Mouse (Mus musculus) urinary bladder, adult 18-20 months (tissue): Measurements from ENCODE around the gene Adcy2.

Source experiments
- DNase-seq, 2 experiments: peaks; one replicate each; pipeline ENCODE4 v3.0.0; 2022; ENCODE audit warnings: low spot score in 2 of 2, mixed read lengths in 2 of 2

The Adcy2 gene

GRCm38 (mm10) chr13:68828441-68828840 lies 170.9 kb downstream of the Adcy2 start:
- DNase-seq = no peak

- DNase-seq = no peak
Observed at GRCm38 (mm10) chr13:68826461-68826860, 172.9 kb downstream of the Adcy2 start.

DNA sequence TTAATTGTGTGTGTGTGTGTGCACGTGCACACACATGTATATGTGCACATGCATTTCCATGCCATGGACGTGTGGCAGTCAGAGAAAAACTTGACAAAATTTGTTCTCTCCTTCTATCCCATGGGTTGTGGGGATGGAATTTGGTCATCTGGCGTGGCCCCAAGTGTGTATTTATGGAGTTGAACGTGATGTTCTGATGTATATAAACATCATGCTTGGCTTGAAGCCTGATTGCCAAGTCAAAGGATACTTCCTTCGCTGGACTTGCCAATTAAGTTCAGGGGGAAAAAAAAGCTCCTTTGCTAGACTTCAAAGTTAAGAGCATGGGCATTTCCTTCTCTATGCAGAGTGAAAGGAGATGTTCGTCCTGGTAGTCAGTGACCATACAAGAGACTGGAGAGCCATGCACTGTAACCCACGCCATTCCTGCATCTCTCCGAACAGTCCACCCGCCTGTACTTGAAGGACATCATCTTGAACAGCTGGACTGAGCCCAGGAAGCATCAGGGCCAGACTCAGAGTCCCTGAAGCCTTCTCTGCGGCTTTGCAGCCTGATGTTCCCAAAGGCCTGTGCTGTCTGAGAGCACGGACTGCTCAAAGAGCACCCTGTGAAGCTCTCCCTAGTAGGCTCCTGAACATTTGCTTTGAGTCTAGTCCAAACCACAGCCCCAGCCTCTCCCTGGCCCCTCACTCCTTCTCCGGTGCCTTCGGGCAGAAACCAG lies 178.3 kb downstream of the Adcy2 start:
- DNase-seq = no peak

GRCm38 (mm10) chr13:68815704-68816477 lies 183.4 kb downstream of the Adcy2 start:
- no peak for DNase-seq

DNA sequence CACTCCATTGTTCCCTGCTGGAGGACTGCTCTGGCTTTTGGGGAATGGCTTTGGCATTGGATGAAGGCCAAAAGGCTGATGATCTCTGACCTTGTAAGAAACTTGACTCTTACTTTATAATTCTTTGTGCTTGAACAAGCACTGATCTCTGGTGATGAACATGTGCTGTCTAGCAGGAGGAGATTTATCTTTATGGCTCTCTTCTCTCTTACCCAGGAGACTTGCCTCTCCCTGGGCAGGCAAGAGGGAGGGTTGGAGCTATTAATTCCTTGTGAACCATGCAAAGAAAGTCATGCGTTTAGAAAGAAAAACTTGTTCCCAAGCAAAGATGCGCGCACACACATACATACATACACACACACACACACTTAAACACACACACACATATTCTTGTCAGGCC lies 188.2 kb downstream of the Adcy2 start:
- DNase-seq = no peak

DNA sequence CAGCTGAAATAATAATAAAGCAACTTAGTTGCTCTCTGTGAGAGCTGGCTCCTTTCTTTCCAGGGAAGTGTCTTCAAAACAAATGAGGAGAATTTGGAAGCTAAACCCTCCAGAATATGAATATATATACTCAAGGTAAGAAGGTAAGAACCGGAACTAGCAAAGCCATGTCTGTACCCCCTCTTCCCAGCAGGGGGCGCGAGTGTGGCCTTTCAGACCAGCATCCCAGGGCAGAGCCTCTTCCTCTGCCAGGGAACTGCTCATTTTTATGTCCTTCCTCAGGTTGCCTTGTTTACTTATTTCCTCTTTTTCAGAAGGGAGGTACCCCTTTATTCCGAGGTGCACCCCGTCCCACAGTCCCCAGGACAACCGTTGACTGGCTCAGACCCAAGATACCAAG lies 199.6 kb downstream of the Adcy2 start:
- DNase-seq = no peak

GRCm38 (mm10) chr13:68793286-68793685 lies 206.1 kb downstream of the Adcy2 start:
- peak in 1 of 2 experiments; percentile 27 for DNase-seq

DNA sequence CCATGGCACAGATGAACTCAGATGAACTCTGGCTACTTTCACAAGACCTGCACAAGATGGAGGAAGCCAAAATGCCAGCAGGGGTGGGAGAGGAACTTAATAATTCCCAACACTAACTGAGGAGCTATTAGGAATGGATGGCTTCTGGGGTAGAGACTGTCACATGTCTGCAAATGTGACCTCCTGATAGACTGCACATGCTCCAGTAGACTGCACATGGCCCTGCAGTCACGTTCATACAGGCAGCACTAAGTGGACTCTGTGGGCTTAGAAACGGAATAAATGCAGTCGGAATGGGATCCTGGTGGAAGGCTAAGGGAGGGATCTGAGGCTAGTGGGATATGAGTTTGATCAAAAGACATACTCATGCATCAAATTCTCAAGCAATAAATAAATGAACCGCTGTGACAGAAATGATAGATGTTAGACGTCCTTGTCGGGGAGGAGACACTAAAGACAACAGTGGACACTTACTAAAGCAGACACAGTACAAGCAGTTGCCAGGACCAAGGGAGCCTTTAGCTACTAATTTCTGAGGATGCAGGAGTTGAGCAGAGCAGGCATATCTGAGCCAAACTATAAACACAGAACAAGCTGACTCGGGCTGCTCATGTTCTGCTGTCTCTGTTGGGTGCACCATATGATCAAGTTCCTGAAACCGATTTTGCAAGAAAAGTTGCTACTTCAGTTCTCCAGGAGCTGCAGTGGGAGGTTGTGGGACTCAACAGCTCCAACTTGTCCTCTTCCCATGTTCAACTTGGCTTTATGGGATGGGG lies 211.9 kb downstream of the Adcy2 start:
- DNase-seq = no peak

DNA sequence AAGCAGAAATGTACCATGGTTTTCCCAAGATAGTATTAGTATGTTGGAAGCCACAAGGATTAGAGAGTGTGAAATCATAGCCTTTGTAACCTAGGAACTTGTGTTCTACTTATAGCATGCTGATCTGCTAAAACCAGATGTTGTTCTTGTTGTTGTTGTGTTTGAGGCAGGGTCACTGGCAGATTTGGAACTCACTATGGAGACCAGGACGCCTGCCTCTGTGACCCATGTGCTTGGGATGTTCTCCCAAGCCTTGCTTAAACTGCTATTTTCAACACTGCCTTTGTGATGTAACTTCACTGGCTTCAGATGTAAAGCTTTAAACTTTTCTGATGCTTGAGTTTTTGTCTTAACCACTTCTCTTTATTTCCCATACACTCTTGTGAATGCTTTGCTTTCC lies 216.2 kb downstream of the Adcy2 start:
- no peak for DNase-seq

DNA sequence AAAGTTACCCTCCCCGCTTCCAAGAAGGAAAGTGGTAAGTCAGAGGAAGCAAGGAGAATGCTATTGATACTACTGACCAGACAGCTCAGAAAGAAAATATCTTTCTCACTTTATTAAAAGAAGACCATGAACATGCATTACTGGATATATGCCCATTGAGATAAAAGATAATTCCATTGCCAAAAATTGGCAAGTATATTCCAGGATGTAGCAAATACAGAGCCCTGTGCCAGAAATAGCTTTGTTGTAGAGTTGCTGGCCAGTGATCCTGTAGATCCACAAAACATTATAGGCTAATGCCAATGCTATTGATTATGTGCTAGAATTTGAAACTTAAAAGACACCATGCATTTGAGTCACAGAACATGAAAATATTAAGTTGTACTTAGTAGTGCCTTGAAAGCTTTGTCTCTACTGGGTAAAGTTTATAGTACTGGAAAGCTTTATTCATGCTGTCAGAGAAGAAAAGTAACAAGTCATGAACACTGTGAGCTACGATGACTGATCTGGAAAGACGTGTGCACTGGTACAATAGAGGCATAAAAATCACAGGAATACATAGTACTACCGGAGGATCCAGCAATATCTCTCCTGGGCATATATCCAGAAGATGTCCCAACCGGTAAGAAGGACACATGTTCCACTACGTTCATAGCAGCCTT lies 221.2 kb downstream of the Adcy2 start:
- DNase-seq = no peak

DNA sequence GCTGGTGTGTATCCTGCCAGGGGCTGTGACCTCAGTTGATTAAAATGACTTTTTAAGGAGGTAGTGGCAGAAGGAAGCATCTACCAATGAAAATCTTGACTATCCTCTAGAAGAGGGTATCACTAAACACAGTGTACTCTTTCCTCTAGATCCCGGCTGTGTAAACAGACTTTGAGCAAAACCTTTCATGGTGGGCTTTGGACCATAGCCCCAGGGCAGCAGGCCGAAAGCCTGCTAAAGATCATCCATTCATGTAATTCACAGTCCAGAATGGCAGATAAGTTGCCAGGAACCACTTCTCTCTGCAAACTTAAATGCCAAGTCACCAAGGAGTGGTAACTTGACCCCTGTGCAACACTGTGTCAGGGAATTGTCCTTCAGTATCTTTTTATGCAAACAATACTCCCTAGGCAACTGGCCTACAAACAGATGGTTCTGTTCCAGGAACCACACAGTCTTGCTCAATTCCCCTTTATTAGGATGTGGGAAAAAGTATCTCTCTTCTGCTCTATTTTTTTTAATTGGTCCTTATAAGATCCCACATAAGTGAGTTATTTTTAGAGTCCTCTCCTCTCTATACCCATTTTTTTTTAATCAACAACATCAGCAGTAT lies 225.6 kb downstream of the Adcy2 start:
- no peak for DNase-seq

- no peak for DNase-seq
Observed at GRCm38 (mm10) chr13:68768588-68768987, 230.8 kb downstream of the Adcy2 start.

DNA sequence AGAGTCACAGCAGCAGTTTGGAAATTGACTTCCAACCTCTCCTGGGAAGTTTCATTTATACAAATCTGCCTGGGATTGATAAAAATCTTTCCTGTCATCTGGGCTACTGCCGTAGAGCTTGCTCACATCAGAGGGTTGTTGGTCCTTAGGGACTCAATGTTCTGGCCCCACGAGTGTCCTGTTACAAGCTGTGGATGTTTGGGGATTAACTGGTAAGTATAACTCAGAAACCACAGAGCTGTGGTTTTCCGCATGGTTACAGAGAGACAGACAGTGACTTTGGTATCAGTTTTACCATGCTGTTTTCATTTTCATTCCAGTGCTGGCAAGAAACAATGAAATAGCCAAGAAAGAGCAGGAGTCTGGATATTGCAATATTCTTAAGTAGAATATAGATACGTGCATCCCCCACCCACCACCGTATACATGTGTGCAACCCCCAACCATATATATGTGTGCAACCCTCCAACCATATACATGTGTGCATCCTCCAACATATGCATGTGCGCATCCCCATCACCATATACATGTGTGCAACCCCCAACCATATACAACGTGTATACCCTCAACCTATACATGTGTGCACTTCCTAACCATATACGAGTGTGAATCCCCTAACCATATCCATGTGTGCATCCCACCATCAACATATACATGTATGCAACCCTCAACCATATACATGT lies 233.3 kb downstream of the Adcy2 start:
- no peak for DNase-seq

GRCm38 (mm10) chr13:68764614-68765013 lies 234.7 kb downstream of the Adcy2 start:
- DNase-seq = no peak

DNA sequence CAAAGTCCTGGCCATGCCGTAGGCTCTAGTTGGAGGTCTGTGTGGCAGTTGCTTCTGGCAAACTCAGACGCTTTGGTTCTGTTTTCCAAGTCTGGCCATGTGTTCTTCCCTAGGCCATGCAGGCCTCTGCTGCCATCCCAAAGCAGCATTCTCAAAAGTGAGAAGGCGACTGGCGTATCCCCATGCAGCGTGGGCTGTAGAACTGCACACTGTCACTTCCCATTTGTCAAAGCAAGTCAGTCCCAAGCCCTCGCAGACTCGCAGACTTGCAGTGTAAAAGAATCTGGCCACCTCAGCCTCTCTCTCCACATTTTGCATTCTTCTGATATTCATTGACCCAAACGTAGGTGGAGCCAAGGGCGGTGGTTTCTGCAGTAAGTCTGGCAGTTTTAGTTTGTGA lies 249.5 kb downstream of the Adcy2 start:
- no peak for DNase-seq

DNA sequence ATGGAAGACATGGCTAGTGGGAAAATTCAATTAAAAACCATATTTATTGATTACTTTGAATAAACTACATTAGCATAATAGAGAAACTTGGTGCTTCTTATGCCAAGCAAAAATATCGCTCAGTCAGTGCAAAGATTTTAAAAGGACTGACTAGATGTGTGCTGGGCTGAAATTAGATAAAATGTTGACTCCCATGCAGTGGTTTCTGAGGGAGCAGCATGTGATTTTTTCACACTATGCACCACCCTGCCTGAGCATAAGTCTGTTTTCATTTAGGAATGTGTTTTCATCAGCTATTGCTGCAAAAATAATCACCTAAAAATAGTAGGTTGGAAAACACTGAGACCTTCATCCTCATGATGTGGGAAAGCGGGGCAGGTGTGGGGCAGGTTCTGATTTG lies 250.0 kb downstream of the Adcy2 start:
- DNase-seq = no peak

DNA sequence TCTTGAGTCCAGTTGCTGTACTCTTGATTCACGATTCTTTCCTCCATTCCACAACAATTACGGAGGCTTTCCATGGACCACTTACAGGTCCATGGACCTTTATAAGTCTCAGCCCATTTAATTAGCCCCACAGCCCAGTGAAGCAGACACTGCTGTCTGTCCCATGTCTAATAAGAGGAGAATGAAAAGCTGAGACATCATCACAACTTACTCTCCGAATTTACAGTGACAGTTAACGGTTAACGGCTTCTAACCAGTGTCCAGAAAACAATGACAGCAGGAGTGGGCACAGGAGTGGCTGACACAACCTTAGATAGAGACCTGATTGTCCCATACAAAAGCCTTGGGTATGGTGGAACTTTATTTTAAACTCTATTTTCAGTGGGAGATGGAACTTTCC lies 253.9 kb downstream of the Adcy2 start:
- DNase-seq = no peak

DNA sequence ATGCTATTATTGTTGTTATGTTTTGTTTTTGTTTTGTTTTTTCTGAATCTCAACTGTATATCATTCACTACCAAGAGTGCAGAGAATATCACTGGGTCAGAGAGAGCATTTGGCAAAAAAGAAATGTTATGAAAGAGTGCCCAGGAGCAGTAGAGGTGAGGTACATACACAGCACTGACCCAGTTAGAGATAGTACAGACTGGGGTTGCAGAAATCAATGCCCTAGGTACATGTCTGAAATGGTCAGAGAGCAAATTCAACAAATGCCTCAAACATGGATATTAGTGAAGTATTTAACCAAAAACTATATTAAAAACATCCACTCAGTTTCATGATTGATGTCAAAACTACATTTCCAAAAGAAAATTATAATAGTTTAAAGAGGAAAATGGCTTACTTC lies 286.7 kb downstream of the Adcy2 start:
- DNase-seq = no peak

DNA sequence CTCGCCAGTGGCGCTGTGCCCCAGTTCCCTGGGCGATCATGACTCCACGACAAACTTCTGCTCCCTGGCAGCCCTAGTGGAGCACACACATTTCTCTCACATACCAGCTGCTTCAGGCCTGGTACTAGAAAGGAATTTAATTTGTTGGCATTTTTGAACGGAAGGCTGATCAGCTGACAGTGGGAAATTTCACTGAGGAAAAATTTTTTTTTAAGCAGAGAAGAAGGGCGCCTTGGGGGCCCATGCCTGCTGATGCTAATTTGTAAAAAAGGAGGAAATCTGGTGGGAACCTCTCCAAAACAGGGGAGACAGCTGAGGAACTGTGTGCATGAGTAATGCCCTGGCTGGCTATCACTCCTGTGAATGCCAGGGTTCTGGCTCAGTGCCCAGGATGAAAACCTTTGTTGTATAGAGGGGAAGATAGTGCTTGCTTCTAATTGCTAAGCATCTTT lies 292.0 kb downstream of the Adcy2 start:
- DNase-seq = no peak

DNA sequence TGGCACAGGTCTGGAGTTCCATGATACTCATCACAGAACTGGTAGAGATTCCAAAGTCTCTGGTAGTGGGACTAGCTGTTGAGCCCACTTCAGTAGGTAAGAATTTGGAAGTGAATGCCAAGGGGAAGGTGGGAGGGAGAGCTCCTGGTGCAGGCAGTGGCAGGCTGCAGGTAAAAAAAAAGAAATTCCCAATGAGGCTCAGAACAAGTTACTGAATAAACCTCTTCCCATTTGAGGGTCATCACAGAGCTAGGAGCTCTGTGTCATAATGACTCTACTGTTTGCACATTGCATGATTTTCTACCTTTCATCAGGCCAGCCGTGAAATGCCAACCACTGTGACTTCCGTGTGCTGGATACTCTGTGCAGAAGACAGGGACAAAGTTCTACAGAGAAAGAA lies 314.4 kb downstream of the Adcy2 start:
- DNase-seq = no peak

DNA sequence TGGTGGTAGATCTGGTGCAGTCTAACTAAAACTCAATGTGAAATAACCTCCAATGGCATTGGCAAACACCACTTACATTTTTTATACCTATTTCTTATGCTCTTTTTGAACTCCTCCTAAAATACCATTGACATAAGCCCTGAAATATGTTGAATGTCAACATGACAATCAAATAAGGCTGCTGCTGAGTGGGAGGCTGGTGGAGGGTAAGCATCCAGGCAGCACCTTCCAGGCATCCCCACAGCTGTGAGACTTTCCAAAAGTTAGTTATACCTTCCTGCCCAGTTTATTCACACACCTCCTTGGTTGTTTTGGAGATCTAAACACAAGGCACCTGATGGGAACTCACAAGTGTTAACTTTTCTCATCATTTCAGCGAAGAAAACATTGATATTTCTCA lies 318.9 kb downstream of the Adcy2 start:
- DNase-seq = no peak
